Mouse (Mus musculus) embryonic facial prominence, embryonic 11.5 days (tissue): ENCODE results near the gene Pde4b. TPM values are rescaled to one million over a fixed set of nuclear protein-coding genes. Genes with fewer than 3 reads are reported as not detected.

Source experiments
- ATAC-seq: fragments of 200-750 bp; cut with Nextera tagmentation; replicated peaks from 2 replicates; pipeline ENCODE4 v1.8.0; 2017; ENCODE audit warnings: low read depth; ENCODE audit not compliant: insufficient number of reproducible peaks, low FRiP score, low TSS enrichment
- DNase-seq: peaks from one replicate; pipeline ENCODE4 v3.0.0-alpha.2; 2015; ENCODE audit warnings: low spot score
- H3K27ac ChIP-seq: fragments of 300-500 bp; sonication (generic); replicated peaks from 2 replicates; pipeline ENCODE4 v1.5.1; 2014; ENCODE audit warnings: mild to moderate bottlenecking, low read depth, low read length, control low read depth
- H3K27me3 ChIP-seq: fragments of 300-500 bp; sonication (generic); 2 replicates; pipeline ENCODE4 v1.6.1; 2014; ENCODE audit warnings: mild to moderate bottlenecking, low read length, moderate library complexity, mixed read lengths; ENCODE audit not compliant: control insufficient read depth, insufficient read depth
- H3K36me3 ChIP-seq: fragments of 300-500 bp; sonication (generic); replicated peaks from 2 replicates; pipeline ENCODE4 v1.6.1; 2014; ENCODE audit warnings: low read depth, mild to moderate bottlenecking, low read length, moderate library complexity, mixed read lengths; ENCODE audit not compliant: control insufficient read depth, insufficient read depth
- H3K4me1 ChIP-seq: fragments of 300-500 bp; sonication (generic); 2 replicates; pipeline ENCODE4 v1.6.1; 2014; ENCODE audit warnings: low read length, mixed read lengths; ENCODE audit not compliant: control insufficient read depth, insufficient read depth
- H3K4me2 ChIP-seq: fragments of 300-500 bp; sonication (generic); 2 replicates; pipeline ENCODE4 v1.6.1; 2014; ENCODE audit warnings: low read depth, mild to moderate bottlenecking, control low read depth, low read length, moderate library complexity
- H3K4me3 ChIP-seq: fragments of 300-500 bp; sonication (generic); 2 replicates; pipeline ENCODE4 v1.5.1; 2014; ENCODE audit warnings: low read depth, low read length, control low read depth
- H3K9ac ChIP-seq: fragments of 300-500 bp; sonication (generic); replicated peaks from 2 replicates; pipeline ENCODE4 v1.6.1; 2014; ENCODE audit warnings: mild to moderate bottlenecking, control low read depth, low read length
- H3K9me3 ChIP-seq: fragments of 300-500 bp; sonication (generic); replicated peaks from 2 replicates; pipeline ENCODE4 v1.6.1; 2016; ENCODE audit warnings: mild to moderate bottlenecking, low read length, inconsistent platforms, mixed read lengths; ENCODE audit not compliant: control insufficient read depth
- WGBS: fragments of 180-500 bp; shearing (Covaris S2); extraction: QIAGEN DNeasy Blood & Tissue Kit; methylation state at CpG from one replicate; pipeline ENCODE4 v1.1.7; 2014; 5-methylcytosine and 5-hydroxymethylcytosine counted together
- polyA plus RNA-seq: library from polyadenylated mRNA; unstranded; fragments of >200 nt; fragmentation: Nextera tagmentation; extraction: Ambion mirVana; gene quantifications from 2 replicates; pipeline ENCODE4 v1.2.1, GENCODE M21; 2014

The Pde4b gene
- polyA plus RNA-seq, 1 experiment from 2014 or later = 10.3 TPM

GRCm38 (mm10) chr4:102535886-102536285, 448.5 kb downstream of the Pde4b start:
- H3K9ac ChIP-seq = no peak overlapping the region
- 68% methylated on average over 3 of the region's 3 CpGs for WGBS
- H3K4me2 ChIP-seq = no peak overlapping the region
- H3K27ac ChIP-seq = no peak overlapping the region
- H3K4me1 ChIP-seq = no peaks in the 10 kb centered on the region
- no peak for DNase-seq
- ATAC-seq = no peak
- no peaks in the 10 kb centered on the region for H3K27me3 ChIP-seq
- H3K9me3 ChIP-seq = no peaks in the 10 kb centered on the region
- no peak overlapping the region for H3K4me3 ChIP-seq
- H3K36me3 ChIP-seq = no peaks in the 10 kb centered on the region

GRCm38 (mm10) chr4:102538266-102538665, 450.9 kb downstream of the Pde4b start:
- Histone ChIP-seq H3K9me3 (no peaks in the 10 kb centered on the region), H3K27ac (no peak overlapping the region), H3K27me3 (no peaks in the 10 kb centered on the region), H3K4me3 (no peak overlapping the region), H3K9ac (no peak overlapping the region), H3K4me1 (no peaks in the 10 kb centered on the region), H3K4me2 (no peak overlapping the region), H3K36me3 (no peaks in the 10 kb centered on the region)
- DNase-seq (no peak), ATAC-seq (no peak)
- WGBS = 72% methylated on average over 1 of the region's 1 CpGs

GRCm38 (mm10) chr4:102538793-102539192, 451.4 kb downstream of the Pde4b start:
- H3K27ac ChIP-seq = no peak overlapping the region
- 72% methylated on average over 2 of the region's 2 CpGs for WGBS
- H3K27me3 ChIP-seq = no peaks in the 10 kb centered on the region
- H3K4me3 ChIP-seq = no peak overlapping the region
- ATAC-seq (no peak), DNase-seq (no peak)
- H3K4me2 ChIP-seq = no peak overlapping the region
- no peak overlapping the region for H3K9ac ChIP-seq
- no peaks in the 10 kb centered on the region for H3K4me1 ChIP-seq
- H3K36me3 ChIP-seq = no peaks in the 10 kb centered on the region
- no peaks in the 10 kb centered on the region for H3K9me3 ChIP-seq

- 84% methylated on average over 5 of the region's 5 CpGs for WGBS
- H3K4me2 ChIP-seq = no peak overlapping the region
- no peak overlapping the region for H3K9ac ChIP-seq
- H3K4me3 ChIP-seq = no peak overlapping the region
- no peak for DNase-seq
- H3K9me3 ChIP-seq = no peaks in the 10 kb centered on the region
- no peaks in the 10 kb centered on the region for H3K27me3 ChIP-seq
- no peak overlapping the region for H3K27ac ChIP-seq
- H3K36me3 ChIP-seq = no peaks in the 10 kb centered on the region
- H3K4me1 ChIP-seq = no peaks in the 10 kb centered on the region
- ATAC-seq = no peak
These were observed 452.3 kb downstream of the Pde4b start for GRCm38 (mm10) chr4:102539598-102540180.

GRCm38 (mm10) chr4:102542976-102543375, 455.6 kb downstream of the Pde4b start:
- H3K4me3 ChIP-seq = no peak overlapping the region
- 90% methylated on average over 3 of the region's 3 CpGs for WGBS
- no peak overlapping the region for H3K27ac ChIP-seq
- no peak overlapping the region for H3K4me2 ChIP-seq
- no peaks in the 10 kb centered on the region for H3K9me3 ChIP-seq
- H3K9ac ChIP-seq = no peak overlapping the region
- ATAC-seq (no peak), DNase-seq (no peak)
- H3K4me1 ChIP-seq = no peaks in the 10 kb centered on the region
- no peaks in the 10 kb centered on the region for H3K27me3 ChIP-seq
- no peaks in the 10 kb centered on the region for H3K36me3 ChIP-seq

- Histone ChIP-seq H3K4me3 (no peak overlapping the region), H3K36me3 (no peaks in the 10 kb centered on the region), H3K27ac (no peak overlapping the region), H3K4me1 (no peaks in the 10 kb centered on the region), H3K9me3 (no peaks in the 10 kb centered on the region), H3K9ac (no peak overlapping the region), H3K4me2 (no peak overlapping the region), H3K27me3 (no peaks in the 10 kb centered on the region)
- WGBS = 81% methylated on average over 4 of the region's 4 CpGs
- ATAC-seq (no peak), DNase-seq (no peak)
These were observed 457.9 kb downstream of the Pde4b start for GRCm38 (mm10) chr4:102545226-102545625.

- DNase-seq = no peak
- Histone ChIP-seq H3K36me3 (no peaks in the 10 kb centered on the region), H3K4me2 (no peak overlapping the region), H3K27me3 (no peaks in the 10 kb centered on the region), H3K9ac (no peak overlapping the region), H3K4me1 (no peaks in the 10 kb centered on the region), H3K9me3 (no peaks in the 10 kb centered on the region), H3K4me3 (no peak overlapping the region), H3K27ac (no peak overlapping the region)
- 74% methylated on average over 7 of the region's 7 CpGs for WGBS
- ATAC-seq = no peak
These were observed 468.2 kb downstream of the Pde4b start for GRCm38 (mm10) chr4:102555566-102555965.

GRCm38 (mm10) chr4:102557006-102557405, 469.7 kb downstream of the Pde4b start:
- no peak for DNase-seq
- H3K4me1 ChIP-seq = no peaks in the 10 kb centered on the region
- no peaks in the 10 kb centered on the region for H3K36me3 ChIP-seq
- H3K9me3 ChIP-seq = no peaks in the 10 kb centered on the region
- H3K4me3 ChIP-seq = no peak overlapping the region
- H3K27me3 ChIP-seq = no peaks in the 10 kb centered on the region
- H3K4me2 ChIP-seq = no peak overlapping the region
- H3K9ac ChIP-seq = no peak overlapping the region
- 76% methylated on average over 2 of the region's 2 CpGs for WGBS
- ATAC-seq = no peak
- H3K27ac ChIP-seq = no peak overlapping the region
